Mouse (Mus musculus): ENCODE measurements around the gene Sfxn2. TPM values are rescaled to one million over a fixed set of nuclear protein-coding genes. Genes with fewer than 3 reads are reported as not detected.

The Sfxn2 gene
- total and polyA plus RNA-seq, 3 experiments: 20.3 to 36.6 (median 21.2) TPM

DNA sequence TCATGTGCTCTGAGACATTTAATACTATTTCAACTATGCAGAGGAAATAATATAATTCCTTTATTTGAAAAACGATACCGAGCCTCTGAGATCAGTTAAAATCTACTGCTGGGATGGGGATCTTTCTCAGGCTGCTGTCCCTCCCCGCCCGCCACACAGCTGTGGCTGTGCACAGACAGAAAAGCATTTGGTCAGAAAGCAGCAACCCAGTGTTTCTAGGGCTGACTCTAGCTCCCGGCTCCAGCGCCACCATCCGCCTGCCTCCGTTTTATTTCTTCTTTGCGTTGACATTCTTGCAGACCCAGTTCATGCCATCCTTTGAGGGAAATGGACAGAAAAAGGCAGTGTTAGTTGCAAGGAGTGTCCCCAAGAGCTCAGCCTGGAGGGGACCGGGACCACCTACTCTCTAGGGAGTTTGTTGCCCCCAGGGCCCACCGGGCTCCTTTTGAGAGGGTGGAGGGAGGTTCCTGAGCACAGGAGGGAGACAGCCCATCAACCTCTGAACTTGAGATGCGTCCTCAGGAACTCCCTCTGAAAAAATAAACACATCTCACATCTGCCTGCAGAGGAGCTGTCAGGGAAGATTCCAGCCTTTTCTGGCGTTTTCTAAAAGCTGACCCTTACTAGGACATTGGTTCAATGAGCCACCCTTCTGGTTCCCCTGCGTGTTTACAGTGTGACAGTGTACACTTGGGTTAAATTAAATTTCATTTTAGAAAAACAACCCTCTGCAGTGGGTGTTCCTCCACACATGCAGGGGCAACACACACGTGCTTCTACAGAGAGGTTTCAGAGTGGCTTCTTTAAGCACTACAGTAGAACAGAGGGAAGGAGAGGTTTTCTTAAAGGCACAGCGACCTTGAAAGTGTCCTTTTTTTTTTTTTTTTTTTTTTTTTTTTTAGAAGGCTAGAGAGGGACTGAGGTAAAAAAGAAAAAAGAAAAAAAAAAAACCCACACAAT lies 41.8 kb upstream of the Sfxn2 start:
- no peaks in the 10 kb centered on the region for H3K27me3 ChIP-seq (ENCODE audit: control insufficient read depth in 1 of 2, insufficient read depth in 2 of 2, low read length in 2 of 2)
- H3K4me3 ChIP-seq (ENCODE audit: control insufficient read depth in 1 of 2, insufficient read depth in 1 of 2, low read depth in 2 of 2, low read length in 2 of 2): peak overlapping the region; percentile 22 to 44
- H3K36me3 ChIP-seq (ENCODE audit: control insufficient read depth in 1 of 2, insufficient read depth in 2 of 2, low read length in 2 of 2): peaks cover 0 to 25% of the 10 kb centered on the region in 2 experiments; a peak in 2 of 4 replicates
- H3K9ac ChIP-seq (ENCODE audit: control insufficient read depth, low read depth, low read length, poor library complexity, severe bottlenecking): peak overlapping the region; percentile 72
- no peaks in the 10 kb centered on the region for H3K9me3 ChIP-seq (replicated peaks; ENCODE audit: insufficient read depth, low read length)
- H3K79me2 ChIP-seq (ENCODE audit: control insufficient read depth, insufficient read depth, low read length, poor library complexity): no peaks in the 10 kb centered on the region; the same call in 1 of the 2 replicates
- DNase-seq (ENCODE audit: low read depth, low spot score): peak; percentile 83
- peak overlapping the region; percentile 82 for H3K27ac ChIP-seq (ENCODE audit: control insufficient read depth, low read depth, low read length)
- H3K4me1 ChIP-seq (ENCODE audit: control insufficient read depth in 1 of 2, insufficient read depth in 2 of 2, low read length in 2 of 2): peaks cover 12 to 30% of the 10 kb centered on the region in 2 experiments
- TF ChIP-seq ZC3H11A (IDR thresholded peaks at IDR 0.05; ENCODE audit: low read depth, low read length): no peak
- no peak for TF ChIP-seq UBTF (IDR thresholded peaks at IDR 0.05; ENCODE audit: borderline replicate concordance, insufficient read depth, low read depth, low read length)
- no peak for TF ChIP-seq CHD2 (IDR thresholded peaks at IDR 0.05; ENCODE audit: low read length)
- no peak for TF ChIP-seq MAZ (IDR thresholded peaks at IDR 0.05; ENCODE audit: low read depth, low read length)
- TF ChIP-seq ZMIZ1 (IDR thresholded peaks at IDR 0.05; ENCODE audit: low read depth, low read length): no peak
- TF ChIP-seq MAX (IDR thresholded peaks at IDR 0.05; ENCODE audit: low read length): peak; percentile 88
- TF ChIP-seq MXI1 (IDR thresholded peaks at IDR 0.05; ENCODE audit: low read depth, low read length): peak; percentile 99
- no peak for TF ChIP-seq MEF2A (IDR thresholded peaks at IDR 0.05; ENCODE audit: extremely low read depth, insufficient replicate concordance, low read depth, low read length, poor library complexity, severe bottlenecking)
- TF ChIP-seq ETS1 (IDR thresholded peaks at IDR 0.05; ENCODE audit: low read depth, low read length): 0 out of 2 replicates have a peak, but pooled peaks have one; percentile 29
- no peak for TF ChIP-seq CHD1 (IDR thresholded peaks at IDR 0.05; ENCODE audit: low read depth, low read length)
- TF ChIP-seq E2F4 (IDR thresholded peaks at IDR 0.05; ENCODE audit: borderline replicate concordance, low read depth, low read length): no peak
- TF ChIP-seq MYB (IDR thresholded peaks at IDR 0.05; ENCODE audit: low read depth, low read length): no peak
- TF ChIP-seq USF2 (IDR thresholded peaks at IDR 0.05; ENCODE audit: borderline replicate concordance in 1 of 2, insufficient read depth in 1 of 2, low read depth in 1 of 2, low read length in 2 of 2): no peak
- TF ChIP-seq ZNF384 (IDR thresholded peaks at IDR 0.05; ENCODE audit: low read depth, low read length): peak; percentile 95
- peak; percentile 8 to 59; a peak in 3 of 4 replicates for TF ChIP-seq POLR2A (IDR thresholded peaks at IDR 0.05; ENCODE audit: control insufficient read depth in 1 of 2, insufficient read depth in 1 of 2, low read depth in 1 of 2, low read length in 2 of 2, poor library complexity in 1 of 2)
- no peak for TF ChIP-seq GATA1 (IDR thresholded peaks at IDR 0.05; ENCODE audit: low read depth, low read length)
- no peak for TF ChIP-seq SMC3 (IDR thresholded peaks at IDR 0.05; ENCODE audit: low read depth, low read length)
- no peak for TF ChIP-seq POLR2AphosphoS5 (IDR thresholded peaks at IDR 0.05; ENCODE audit: borderline replicate concordance, low read depth, low read length)
- no peak for TF ChIP-seq GABPA (IDR thresholded peaks at IDR 0.05; ENCODE audit: low read depth, low read length)
- TF ChIP-seq BHLHE40 (IDR thresholded peaks at IDR 0.05; ENCODE audit: borderline replicate concordance, low read depth, low read length): peak; percentile 62; the same call in 1 of the 2 replicates
- TF ChIP-seq RAD21 (IDR thresholded peaks at IDR 0.05; ENCODE audit: low read depth, low read length): peak; percentile 6
- TF ChIP-seq NRF1 (IDR thresholded peaks at IDR 0.05; ENCODE audit: insufficient read depth, low read depth, low read length, poor library complexity, severe bottlenecking): no peak
- TF ChIP-seq KAT2A (conservative IDR thresholded peaks at IDR 0.05; ENCODE audit: low read depth, low read length): no peak
- TF ChIP-seq RCOR1 (IDR thresholded peaks at IDR 0.05; ENCODE audit: low read depth, low read length): no peak
- no peak for TF ChIP-seq EP300 (IDR thresholded peaks at IDR 0.05; ENCODE audit: low read depth in 1 of 2, low read length in 2 of 2)
- TF ChIP-seq MAFK (IDR thresholded peaks at IDR 0.05; ENCODE audit: borderline replicate concordance, low read depth, low read length): no peak
- no peak for TF ChIP-seq TCF12 (IDR thresholded peaks at IDR 0.05; ENCODE audit: low read depth, low read length)
- no peak for TF ChIP-seq ZKSCAN1 (IDR thresholded peaks at IDR 0.05; ENCODE audit: low read depth, low read length)
- no peak for TF ChIP-seq HCFC1 (IDR thresholded peaks at IDR 0.05; ENCODE audit: low read depth, low read length)
- TF ChIP-seq TBP (IDR thresholded peaks at IDR 0.05; ENCODE audit: low read depth, low read length): peak; percentile 29; the same call in 1 of the 2 replicates
- no peak for TF ChIP-seq POLR2AphosphoS2 (IDR thresholded peaks at IDR 0.05; ENCODE audit: low read length)
- TF ChIP-seq ELF1 (IDR thresholded peaks at IDR 0.05; ENCODE audit: low read depth, low read length): no peak
- TF ChIP-seq MYC (IDR thresholded peaks at IDR 0.05; ENCODE audit: low read depth, low read length): peak; percentile 95
- peak in 2 of 3 experiments; percentile 26 to 39; a peak in 4 of 6 replicates for TF ChIP-seq CTCF (IDR thresholded peaks at IDR 0.05 in 2 of 3, conservative IDR thresholded peaks at IDR 0.05 in 1 of 3; ENCODE audit: control insufficient read depth in 1 of 3, insufficient read depth in 1 of 3, low read depth in 2 of 3, low read length in 3 of 3, poor library complexity in 1 of 3, severe bottlenecking in 1 of 3)

Measured in MEL (cell line).